Mouse (Mus musculus): ENCODE measurements around the gene Atad3a. TPM values are rescaled to one million over a fixed set of nuclear protein-coding genes. Genes with fewer than 3 reads are reported as not detected.

Gene Atad3a
- 10 to 100 TPM; 45.1 to 52.5 TPM for polyA plus RNA-seq (2017; shearing (Covaris generic))

DNA sequence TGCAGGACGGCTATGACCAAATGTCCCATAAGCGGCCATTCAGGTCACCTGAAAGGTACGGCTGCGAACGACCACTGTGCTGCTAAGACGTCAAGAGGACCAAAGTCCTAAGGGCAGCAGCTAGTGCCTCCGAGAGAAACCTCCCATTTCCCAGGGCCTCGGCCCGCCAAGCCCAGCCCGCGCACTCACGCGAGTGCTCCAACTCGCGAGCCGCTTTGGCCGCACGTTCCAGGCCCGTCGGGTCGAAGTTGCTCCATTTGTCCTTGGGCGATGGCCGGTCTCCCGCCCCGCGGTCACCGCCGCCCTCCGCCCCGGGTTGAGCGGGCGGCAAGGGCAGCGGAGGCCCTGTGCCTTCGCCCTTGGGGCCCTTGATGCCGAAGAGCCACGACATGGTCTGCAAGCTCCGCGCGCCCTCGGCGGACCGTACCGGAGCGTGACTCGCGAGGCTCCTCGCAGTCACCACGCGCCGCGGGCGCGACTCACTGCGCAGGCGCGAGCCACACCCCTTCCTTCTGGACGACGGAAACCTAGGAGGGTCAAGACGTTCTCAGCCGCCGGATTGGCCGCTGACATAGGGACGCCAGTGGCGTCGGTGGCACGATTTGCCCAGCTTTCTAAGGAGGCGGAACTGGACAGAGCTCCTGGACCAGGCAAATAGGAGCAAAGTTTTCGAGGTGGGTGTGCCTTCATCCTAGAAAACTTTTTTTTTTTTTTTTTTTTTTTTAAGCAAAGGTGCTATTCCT lies at the start of gene Atad3a:
TSS of gene Atad3a (minus strand) at position 481 of the 743 bp plus-strand sequence.

GRCm38 (mm10) chr4:155802741-155803339 lies 41.9 kb upstream of the Atad3a start, which contains the start of gene Mrpl20:
TSS of gene Mrpl20 (plus strand) at chr4:155802878.

DNA sequence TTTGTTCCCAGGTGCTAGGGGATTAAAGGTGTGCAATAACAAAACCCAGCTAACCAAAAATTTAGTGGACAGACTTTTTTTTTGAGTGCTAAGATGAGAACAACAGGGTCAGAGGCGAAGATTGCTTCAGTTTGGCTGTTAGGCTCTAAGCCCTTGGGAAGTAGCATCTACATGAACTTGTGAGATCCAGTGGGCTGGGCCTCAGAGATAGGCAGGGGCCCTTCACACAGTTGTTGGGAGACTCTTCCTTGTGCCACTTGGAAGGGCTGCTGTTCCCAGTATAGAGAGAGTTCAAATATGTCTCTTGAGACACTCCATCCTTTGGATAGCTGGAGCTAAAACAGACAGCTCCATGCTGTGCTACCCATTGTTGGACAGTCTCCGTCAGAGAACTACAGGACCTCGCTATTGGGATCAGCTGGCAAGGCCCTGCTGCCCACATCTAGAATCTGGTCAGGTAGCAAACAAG lies 29.2 kb upstream of the Atad3a start, which contains the start of gene Ankrd65:
TSS of gene Ankrd65 (plus strand) at position 419 of the 469 bp plus-strand sequence.

DNA sequence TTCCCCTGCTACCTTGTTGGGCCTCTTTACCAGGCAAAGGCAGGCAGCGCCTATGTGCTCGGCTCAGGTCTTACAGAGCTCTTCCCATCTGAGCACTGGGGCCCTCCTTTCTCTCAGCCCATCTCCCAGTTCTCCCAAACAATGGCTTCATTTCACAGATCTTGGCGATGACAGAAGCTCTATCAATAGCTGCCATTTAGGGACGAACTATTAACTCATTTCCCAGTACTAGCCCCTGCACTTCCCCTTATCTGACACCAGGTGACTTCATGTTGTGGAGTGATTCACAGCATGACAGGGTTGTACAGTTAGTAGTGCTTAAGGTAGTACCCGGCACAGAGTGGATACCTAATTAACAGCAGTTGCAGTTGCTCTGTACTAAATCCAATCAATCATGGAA lies 24.9 kb upstream of the Atad3a start, which contains the start of gene Tmem88b:
TSS of gene Tmem88b (minus strand) at position 56 of the 400 bp plus-strand sequence.

DNA sequence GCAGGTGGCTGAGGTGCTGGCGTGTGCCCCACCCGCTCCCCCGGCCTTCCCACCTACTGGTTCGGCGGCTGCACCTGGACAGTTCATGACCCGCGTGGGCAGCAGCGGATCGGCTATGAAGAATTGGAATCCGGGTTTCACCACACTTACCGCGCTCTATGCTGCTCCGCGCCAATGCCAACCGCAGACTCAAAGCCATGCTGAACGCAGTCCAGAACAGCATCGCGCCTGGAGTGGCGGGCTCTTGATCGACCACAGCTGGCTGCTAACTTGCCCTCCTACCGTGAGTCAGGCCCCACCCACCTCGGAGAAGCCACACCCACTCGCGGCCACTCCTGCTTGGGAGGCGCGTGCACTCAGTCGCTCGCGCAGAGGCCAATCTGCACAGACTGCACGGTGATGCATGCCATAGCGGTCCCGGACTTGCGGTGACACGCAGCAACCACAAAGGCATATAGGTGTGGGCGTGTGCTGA lies 13.4 kb upstream of the Atad3a start, which contains the start of gene Vwa1:
TSS of gene Vwa1 (minus strand) at position 419 of the 475 bp plus-strand sequence.

GRCm38 (mm10) chr4:155734350-155734941 lies 26.4 kb downstream of the Atad3a start, which contains the start of gene Tmem240:
TSS of gene Tmem240 (plus strand) at chr4:155734800.

GRCm38 (mm10) chr4:155704721-155705591 lies 55.9 kb downstream of the Atad3a start, which contains the start of gene Ssu72:
TSS of gene Ssu72 (plus strand) at chr4:155704800.

DNA sequence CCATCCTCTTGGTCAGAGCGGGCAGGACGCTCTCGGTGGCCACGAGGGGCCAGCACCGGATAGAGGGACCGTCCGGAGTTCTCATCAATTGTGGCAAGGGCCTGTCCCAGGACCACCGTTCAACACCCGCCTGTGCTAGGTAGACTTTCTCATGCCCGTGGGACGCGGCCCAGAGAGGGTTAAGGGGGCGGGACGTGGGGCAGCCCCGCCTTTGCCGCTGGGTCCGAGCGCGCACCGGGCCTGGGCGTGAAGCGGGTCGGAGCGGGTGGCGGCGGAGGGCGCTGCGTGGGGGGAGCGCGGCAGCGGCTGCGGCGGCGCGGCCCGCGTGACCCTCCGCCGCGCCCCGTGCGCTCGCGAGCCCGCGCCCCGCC lies 66.8 kb downstream of the Atad3a start, which contains the start of gene Fndc10:
TSS of gene Fndc10 (plus strand) at position 232 of the 371 bp plus-strand sequence.

Other genes with a start within 250 kb of the Atad3a start
- 100 to 1,000 TPM in 1 of 2 experiments, 10 to 100 TPM in 1; 95.0 to 127 TPM for gene Nadk, start 198.7 kb downstream of the Atad3a start, polyA plus RNA-seq (2017; shearing (Covaris generic))
- 10 to 100 TPM in 1 of 2 experiments, 1 to 10 TPM in 1; 8.8 to 10.8 TPM for gene Slc35e2, start 159.7 kb downstream of the Atad3a start, polyA plus RNA-seq (2017; shearing (Covaris generic))
- gene Cdk11b, start 136.2 kb downstream of the Atad3a start, polyA plus RNA-seq (2017; shearing (Covaris generic)): 100 to 1,000 TPM; 107 to 146 TPM
- not detected for gene Gm10563, start 115.7 kb downstream of the Atad3a start, polyA plus RNA-seq (2017; shearing (Covaris generic))
- gene Mmp23, start 107.7 kb downstream of the Atad3a start, polyA plus RNA-seq (2017; shearing (Covaris generic)): 1 to 10 TPM in 1 of 2 experiments, under 1 TPM in 1; 0.26 to 1.1 TPM
- 10 to 100 TPM; 21.5 to 27.7 TPM for gene Mib2, start 91.9 kb downstream of the Atad3a start, polyA plus RNA-seq (2017; shearing (Covaris generic))
- 10 to 100 TPM in 1 of 2 experiments, 1 to 10 TPM in 1; 7.2 to 41.1 TPM for gene Fndc10, start 66.8 kb downstream of the Atad3a start, polyA plus RNA-seq (2017; shearing (Covaris generic))
- gene Ssu72, start 56.3 kb downstream of the Atad3a start, polyA plus RNA-seq (2017; shearing (Covaris generic)): 100 to 1,000 TPM; 177 to 184 TPM
- 1 to 10 TPM; 1.2 to 1.5 TPM for gene Tmem240, start 26.3 kb downstream of the Atad3a start, polyA plus RNA-seq (2017; shearing (Covaris generic))
- under 1 TPM in 1 of 2 experiments, not detected in 1; 0.25 TPM for gene Vwa1, start 13.6 kb upstream of the Atad3a start, polyA plus RNA-seq (2017; shearing (Covaris generic))
- under 1 TPM in 1 of 2 experiments, not detected in 1; 0.05 TPM for gene Tmem88b, start 24.8 kb upstream of the Atad3a start, polyA plus RNA-seq (2017; shearing (Covaris generic))
- under 1 TPM in 1 of 2 experiments, not detected in 1; 0.66 TPM for gene Ankrd65, start 29.3 kb upstream of the Atad3a start, polyA plus RNA-seq (2017; shearing (Covaris generic))
- 100 to 1,000 TPM; 139 to 192 TPM for gene Mrpl20, start 41.8 kb upstream of the Atad3a start, polyA plus RNA-seq (2017; shearing (Covaris generic))
- 100 to 1,000 TPM; 248 to 258 TPM for gene Ccnl2, start 51.4 kb upstream of the Atad3a start, polyA plus RNA-seq (2017; shearing (Covaris generic))
- gene Aurkaip1, start 70.2 kb upstream of the Atad3a start, polyA plus RNA-seq (2017; shearing (Covaris generic)): 100 to 1,000 TPM; 185 to 200 TPM
- gene Mxra8, start 78.6 kb upstream of the Atad3a start, polyA plus RNA-seq (2017; shearing (Covaris generic)): 1 to 10 TPM; 1.3 to 2.7 TPM
- 10 to 100 TPM; 38.5 to 41.0 TPM for gene Dvl1, start 86.3 kb upstream of the Atad3a start, polyA plus RNA-seq (2017; shearing (Covaris generic))
- gene Tas1r3, start 102.3 kb upstream of the Atad3a start, polyA plus RNA-seq (2017; shearing (Covaris generic)): under 1 TPM; 0.37 to 0.61 TPM
- gene Cptp, start 108.3 kb upstream of the Atad3a start, polyA plus RNA-seq (2017; shearing (Covaris generic)): 10 to 100 TPM; 13.6 to 15.3 TPM
- 100 to 1,000 TPM in 1 of 2 experiments, 10 to 100 TPM in 1; 98.2 to 112 TPM for gene Ints11, start 108.5 kb upstream of the Atad3a start, polyA plus RNA-seq (2017; shearing (Covaris generic))
- 10 to 100 TPM; 22.5 to 39.9 TPM for gene Pusl1, start 130.7 kb upstream of the Atad3a start, polyA plus RNA-seq (2017; shearing (Covaris generic))
- gene Acap3, start 130.7 kb upstream of the Atad3a start, polyA plus RNA-seq (2017; shearing (Covaris generic)): 10 to 100 TPM; 16.0 to 29.5 TPM
- 100 to 1,000 TPM; 140 to 160 TPM for gene Ube2j2, start 182.7 kb upstream of the Atad3a start, polyA plus RNA-seq (2017; shearing (Covaris generic))
- gene C1qtnf12, start 201.2 kb upstream of the Atad3a start, polyA plus RNA-seq (2017; shearing (Covaris generic)): 10 to 100 TPM; 15.8 to 29.0 TPM
- 1 to 10 TPM; 7.4 to 9.5 TPM for gene B3galt6, start 231.6 kb upstream of the Atad3a start, polyA plus RNA-seq (2017; shearing (Covaris generic))
- gene Sdf4, start 231.8 kb upstream of the Atad3a start, polyA plus RNA-seq (2017; shearing (Covaris generic)): 100 to 1,000 TPM; 563 to 617 TPM

All from activated CD4-positive, CD25-positive, alpha-beta regulatory T cell (primary cell).